Mouse (Mus musculus) bone marrow, adult 2 months (tissue): ENCODE results near the gene Oas1a.
"Not testable (repeated sequence)": the region's sequence is repeated elsewhere in the genome, so short reads cannot be mapped to it uniquely, and the experiment has no call there.

ENCODE experiments used
- CTCF ChIP-seq: fragments of 200-500 bp; IDR thresholded peaks from 2 replicates; pipeline ENCODE4 v1.5.1; 2011; ENCODE audit warnings: low read length, control low read depth; ENCODE audit not compliant: control insufficient read depth, insufficient read depth
- POLR2A ChIP-seq: fragments of 200-500 bp; IDR thresholded peaks from 2 replicates; pipeline ENCODE4 v1.6.1; 2011; ENCODE audit warnings: low read depth, mild to moderate bottlenecking, control low read depth, low read length, borderline replicate concordance; ENCODE audit not compliant: control insufficient read depth

- TF ChIP-seq POLR2A, CTCF: not testable (repeated sequence)
Measured at GRCm38 (mm10) chr5:120881681-120882080, 25.6 kb downstream of the Oas1a start.
